8 mouse cellular contexts compared by ENCODE assay signal in genomic region chr14:111249347-111249946, GRCm38 (mm10).
A peak's percentile ranks its signal among the peaks of the same experiment; 100 is the strongest.
DNase-seq lines count a peak whose midpoint lies in the region; ATAC-seq lines count a peak whose summit lies in the region.

No protein-coding gene starts in this region.

- ATAC-seq in megakaryocyte-erythroid progenitor cell, adult 5-6 weeks (replicated peaks; ENCODE audit: low FRiP score, low TSS enrichment, poor library complexity, severe bottlenecking), result no peak

- DNase-seq in kidney, postnatal 10 days, result peak; percentile 5
- DNase-seq in kidney, adult 8-10 months, result no peak
- DNase-seq in adrenal gland, postnatal 25 days, result peak; percentile 32
- DNase-seq in frontal cortex, postnatal 36 days (ENCODE audit: low spot score in 2 of 2), result peak; percentile 72 to 85
- DNase-seq in left cerebral cortex, adult 11 months (ENCODE audit: low spot score), result peak; percentile 31
- peak; percentile 8 for DNase-seq in retina, adult 2 months (ENCODE audit: low read depth, low spot score)
- DNase-seq in kidney, adult 9 months, result no peak

Comparison
In these comparisons a context has a peak if more than half of its experiments do, and no peak if none do; other contexts are left out.
1. DNase-seq: peak in kidney, postnatal 10 days (single experiment), adrenal gland, postnatal 25 days (single experiment), frontal cortex, postnatal 36 days (2 of 2), left cerebral cortex, adult 11 months (single experiment) and retina, adult 2 months (single experiment); none in kidney, adult 8-10 months (0 of 2) and kidney, adult 9 months (single experiment).